10 mouse cellular contexts compared by ENCODE assay signal in the genomic region with DNA sequence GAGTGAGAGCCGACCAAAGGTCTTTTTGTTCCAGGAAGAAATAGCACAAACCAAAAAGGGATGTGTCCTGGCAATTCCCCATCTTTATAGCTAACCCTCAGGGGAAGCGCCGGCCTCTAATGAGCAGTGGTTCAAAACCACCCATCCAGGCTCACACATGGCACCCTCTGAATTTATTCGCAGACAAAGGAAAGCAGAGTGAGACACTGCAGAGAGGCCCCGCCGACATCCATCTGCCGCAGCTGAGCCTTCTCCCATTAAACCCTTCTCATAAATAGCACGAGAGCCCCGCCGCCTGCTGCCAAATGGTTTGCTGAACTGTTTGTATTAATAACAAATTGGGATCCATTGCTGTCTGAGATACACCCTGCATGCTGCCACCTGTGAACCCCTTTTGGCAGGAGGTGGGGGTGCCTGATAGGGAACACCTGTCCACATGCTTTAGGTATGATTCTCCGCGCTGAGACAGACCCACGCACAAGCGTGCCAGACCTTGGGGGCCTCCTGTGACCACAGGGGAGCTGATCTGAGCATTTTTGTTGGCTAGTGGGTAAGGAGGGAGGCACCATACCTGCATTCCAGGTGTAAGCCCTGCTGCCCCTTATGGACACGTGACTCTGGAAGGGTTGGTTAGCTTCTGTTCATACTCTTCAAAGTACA.
DNase-seq lines count a peak whose midpoint lies in the region; ATAC-seq and TF ChIP-seq lines count a peak whose summit lies in the region.
"Had no signal": no experiment of that assay in that cellular context is flagged by ENCODE, and none has a peak within 500 bp of the region (broad histone marks: within the 10 kb centered on the region; RNA-seq: fewer than 3 reads in every experiment).

No protein-coding gene starts in this region.

- H3K36me3 ChIP-seq in neural tube, embryonic 12.5 days: no peaks in the 10 kb centered on the region
- no peaks in the 10 kb centered on the region for H3K36me3 ChIP-seq in forebrain, embryonic 16.5 days (ENCODE audit: control insufficient read depth, insufficient read depth)

- peak; percentile 71; the same call in 1 of the 2 replicates for ATAC-seq in neural tube, embryonic 12.5 days (ENCODE audit: low FRiP score, low read depth)
- ATAC-seq in forebrain, embryonic 16.5 days: peak; percentile 94

- intact Hi-C loops in gastrocnemius, postnatal 14 days (cut with DNase I; ENCODE audit: low total_unique reads): no loop called here
- intact Hi-C loops in gastrocnemius, adult 2 months (cut with DNase I): no loop called here
- intact Hi-C loops in heart, postnatal 14 days (cut with DNase I): no loop called here

- no peak overlapping the region for H3K4me2 ChIP-seq in neural tube, embryonic 12.5 days (replicated peaks)
- H3K4me2 ChIP-seq in forebrain, embryonic 16.5 days (ENCODE audit: low read length): no peak overlapping the region; the same call in 1 of the 2 replicates

- TF ChIP-seq CTCF in gastrocnemius, adult 2 months (IDR thresholded peaks at IDR 0.05): no peak

- H3K4me3 ChIP-seq in neural tube, embryonic 12.5 days: no peak overlapping the region
- no peak overlapping the region for H3K4me3 ChIP-seq in forebrain, embryonic 16.5 days (replicated peaks; ENCODE audit: low read length)
- no peak overlapping the region for H3K4me3 ChIP-seq in gastrocnemius, adult 2 months

- H3K4me1 ChIP-seq in neural tube, embryonic 12.5 days: peaks cover 5% of the 10 kb centered on the region; the same call in 1 of the 2 replicates
- peaks cover 27% of the 10 kb centered on the region for H3K4me1 ChIP-seq in forebrain, embryonic 16.5 days (replicated peaks; ENCODE audit: control insufficient read depth, insufficient read depth, low read length)

- no peak overlapping the region for H3K9ac ChIP-seq in neural tube, embryonic 12.5 days
- 0 out of 2 replicates have a peak overlapping the region, but pooled peaks have one; percentile 18 for H3K9ac ChIP-seq in forebrain, embryonic 16.5 days (replicated peaks; ENCODE audit: low read depth, low read length)

- no peaks in the 10 kb centered on the region for H3K9me3 ChIP-seq in neural tube, embryonic 12.5 days
- H3K9me3 ChIP-seq in forebrain, embryonic 16.5 days (ENCODE audit: control insufficient read depth, low read length): 0 out of 2 replicates have a peak, but pooled peaks cover 2% of the 10 kb centered on the region

- H3K27me3 ChIP-seq in neural tube, embryonic 12.5 days (replicated peaks): no peaks in the 10 kb centered on the region
- H3K27me3 ChIP-seq in forebrain, embryonic 16.5 days (replicated peaks; ENCODE audit: control insufficient read depth, insufficient read depth, low read length): no peaks in the 10 kb centered on the region

- DNase-seq in neural tube, embryonic 10.5 days (ENCODE audit: extremely low spot score, low spot score): no peak
- DNase-seq in layer of hippocampus, postnatal 36 days: peak; percentile 71 to 72
- DNase-seq in telencephalon, adult 2 months (ENCODE audit: low read depth, low spot score): peak; percentile 17
- DNase-seq in gastrocnemius, postnatal 14 days: no peak
- DNase-seq in gastrocnemius, adult 2 months: no peak
- DNase-seq in heart, postnatal 14 days: no peak
- DNase-seq: heart, postnatal 36 days; spleen, adult 18-20 months had no signal

- H3K27ac ChIP-seq in neural tube, embryonic 12.5 days: no peak overlapping the region
- H3K27ac ChIP-seq in forebrain, embryonic 16.5 days (ENCODE audit: low read length): peak overlapping the region; percentile 89
- H3K27ac ChIP-seq in gastrocnemius, adult 2 months: no peak overlapping the region

- 61% methylated on average over 15 of the region's 15 CpGs for WGBS in neural tube, embryonic 12.5 days
- whole genome bisulfite sequencing in forebrain, embryonic 16.5 days: 24% methylated on average over 15 of the region's 15 CpGs

Comparison
In these comparisons a context has a peak if more than half of its experiments do, and no peak if none do; other contexts are left out.
1. DNase-seq: peak in layer of hippocampus, postnatal 36 days (2 of 2) and telencephalon, adult 2 months (single experiment); none in neural tube, embryonic 10.5 days (single experiment), gastrocnemius, postnatal 14 days (single experiment), gastrocnemius, adult 2 months (single experiment) and heart, postnatal 14 days (0 of 2).